In the genomic region with DNA sequence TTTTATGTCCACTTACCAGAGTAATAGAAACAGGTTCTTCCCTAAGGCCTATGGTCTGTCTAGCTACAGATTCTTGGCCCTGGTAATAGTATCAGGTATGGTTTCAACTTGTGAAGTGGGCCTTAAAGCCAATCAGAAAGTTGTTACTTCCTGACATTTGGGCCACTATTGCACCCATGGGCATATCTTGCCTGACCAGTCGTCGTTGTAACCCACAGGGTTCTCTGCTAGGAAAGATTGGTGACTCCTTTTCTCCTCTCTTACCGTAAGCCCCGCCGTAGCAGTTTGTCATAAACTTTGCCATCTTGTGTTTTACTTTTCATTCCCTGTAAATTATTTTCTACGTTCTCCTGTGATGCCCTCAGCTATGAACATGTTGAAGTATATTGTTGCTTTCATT, we compare ENCODE assay signal across 26 mouse cellular contexts. TPM values are rescaled to one million over a fixed set of nuclear protein-coding genes. Genes with fewer than 3 reads are reported as not detected.
DNase-seq lines count a peak whose midpoint lies in the region; ATAC-seq and TF ChIP-seq lines count a peak whose summit lies in the region.
"Had no signal": no experiment of that assay in that cellular context is flagged by ENCODE, and none has a peak within 500 bp of the region (broad histone marks: within the 10 kb centered on the region; RNA-seq: fewer than 3 reads in every experiment).

No protein-coding gene starts in this region.

- DNase-seq in liver, embryonic 14.5 days (ENCODE audit: low read depth in 3 of 3, low spot score in 3 of 3), result peak in 1 of 3 experiments; percentile 66
- DNase-seq in midbrain, embryonic 14.5 days, result no peak
- no peak for DNase-seq in frontal cortex, postnatal 36 days (ENCODE audit: low spot score in 2 of 2)
- DNase-seq: adrenal gland, adult 2 months; B cell, adult 2 months; cerebellum, adult 9-10 months; gastrocnemius, postnatal 10 days; kidney, adult 18-20 months; kidney, postnatal 36 days; left cerebral cortex, postnatal 4 days; lung, embryonic 14.5 days; retina, postnatal 1 day; right cerebral cortex, postnatal 14 days had no signal

- ATAC-seq in common myeloid progenitor, adult 5-6 weeks (replicated peaks; ENCODE audit: low read depth, poor library complexity, severe bottlenecking), result peak; percentile 71
- ATAC-seq in erythroid progenitor cell, adult 5-6 weeks (replicated peaks; ENCODE audit: low FRiP score, poor library complexity, severe bottlenecking), result peak; percentile 64
- peak; percentile 60 for ATAC-seq in liver, embryonic 14.5 days (ENCODE audit: insufficient read depth)
- peak; percentile 72 for ATAC-seq in megakaryocyte-erythroid progenitor cell, adult 5-6 weeks (replicated peaks; ENCODE audit: low FRiP score, low TSS enrichment, poor library complexity, severe bottlenecking)
- no peak for ATAC-seq in midbrain, embryonic 14.5 days (ENCODE audit: low FRiP score, low TSS enrichment)
- no peak for ATAC-seq in forebrain, embryonic 12.5 days (ENCODE audit: low FRiP score)
- ATAC-seq: activated CD4-positive, CD25-positive, alpha-beta regulatory T cell, adult 4 months; forebrain, embryonic 14.5 days; hindbrain, embryonic 16.5 days; midbrain, embryonic 15.5 days had no signal

- H3K9ac ChIP-seq in liver, embryonic 14.5 days (replicated peaks), result peak overlapping the region; percentile 48
- no peak overlapping the region for H3K9ac ChIP-seq in midbrain, embryonic 14.5 days (replicated peaks; ENCODE audit: low read length)
- H3K9ac ChIP-seq in forebrain, embryonic 12.5 days, result no peak overlapping the region
- H3K9ac ChIP-seq: embryonic facial prominence, embryonic 13.5 days; heart, embryonic 15.5 days; lung, embryonic 14.5 days; midbrain, embryonic 15.5 days; neural tube, embryonic 15.5 days had no signal

- no peaks in the 10 kb centered on the region for H3K27me3 ChIP-seq in liver, embryonic 14.5 days (ENCODE audit: control insufficient read depth, insufficient read depth, low read length)
- no peaks in the 10 kb centered on the region for H3K27me3 ChIP-seq in midbrain, embryonic 14.5 days (ENCODE audit: control insufficient read depth, insufficient read depth, low read length)
- no peaks in the 10 kb centered on the region for H3K27me3 ChIP-seq in forebrain, embryonic 12.5 days
- H3K27me3 ChIP-seq: embryonic facial prominence, embryonic 13.5 days; heart, embryonic 15.5 days; midbrain, embryonic 15.5 days; neural tube, embryonic 15.5 days had no signal

- H3K9me3 ChIP-seq in liver, embryonic 14.5 days (ENCODE audit: control insufficient read depth, low read length), result no peaks in the 10 kb centered on the region
- no peaks in the 10 kb centered on the region for H3K9me3 ChIP-seq in midbrain, embryonic 14.5 days (ENCODE audit: control insufficient read depth, low read length)
- H3K9me3 ChIP-seq in forebrain, embryonic 12.5 days, result no peaks in the 10 kb centered on the region
- H3K9me3 ChIP-seq: embryonic facial prominence, embryonic 13.5 days; heart, embryonic 10.5 days; heart, embryonic 15.5 days; midbrain, embryonic 15.5 days; neural tube, embryonic 15.5 days had no signal

- 0 out of 4 replicates have a peak overlapping the region, but pooled peaks of 1 of the 2 experiments have one; percentile 4 for H3K4me3 ChIP-seq in liver, embryonic 14.5 days (ENCODE audit: insufficient read depth in 1 of 2, low read depth in 2 of 2, low read length in 2 of 2)
- H3K4me3 ChIP-seq in midbrain, embryonic 14.5 days (replicated peaks; ENCODE audit: low read depth, low read length), result no peak overlapping the region
- no peak overlapping the region for H3K4me3 ChIP-seq in forebrain, embryonic 12.5 days (replicated peaks)
- H3K4me3 ChIP-seq: embryonic facial prominence, embryonic 13.5 days; heart, embryonic 10.5 days; heart, embryonic 15.5 days; layer of hippocampus, adult 2 months; midbrain, embryonic 15.5 days; neural tube, embryonic 15.5 days had no signal

- 21% methylated on average over 6 of the region's 6 CpGs for WGBS in liver, embryonic 14.5 days (ENCODE audit: insufficient replicate concordance)
- 92% methylated on average over 6 of the region's 6 CpGs for WGBS in midbrain, embryonic 14.5 days
- WGBS in forebrain, embryonic 12.5 days, result 85% methylated on average over 6 of the region's 6 CpGs

- peak overlapping the region; percentile 54 for H3K4me2 ChIP-seq in liver, embryonic 14.5 days (ENCODE audit: low read depth)
- H3K4me2 ChIP-seq in midbrain, embryonic 14.5 days (ENCODE audit: low read length), result no peak overlapping the region
- no peak overlapping the region for H3K4me2 ChIP-seq in forebrain, embryonic 12.5 days
- H3K4me2 ChIP-seq: embryonic facial prominence, embryonic 13.5 days; heart, embryonic 15.5 days; lung, embryonic 14.5 days; midbrain, embryonic 15.5 days; neural tube, embryonic 15.5 days had no signal

- H3K27ac ChIP-seq in liver, embryonic 14.5 days, result peak overlapping the region; percentile 84
- H3K27ac ChIP-seq in midbrain, embryonic 14.5 days (replicated peaks; ENCODE audit: low read depth, low read length), result no peak overlapping the region
- no peak overlapping the region for H3K27ac ChIP-seq in forebrain, embryonic 12.5 days
- H3K27ac ChIP-seq: embryonic facial prominence, embryonic 13.5 days; heart, embryonic 10.5 days; heart, embryonic 15.5 days; layer of hippocampus, adult 2 months; midbrain, embryonic 15.5 days; neural tube, embryonic 15.5 days had no signal

- TF ChIP-seq CTCF in liver, embryonic 14.5 days (IDR thresholded peaks at IDR 0.05; ENCODE audit: low read depth), result no peak

- H3K36me3 ChIP-seq in liver, embryonic 14.5 days (replicated peaks; ENCODE audit: control insufficient read depth, insufficient read depth, low read depth), result no peaks in the 10 kb centered on the region
- H3K36me3 ChIP-seq in midbrain, embryonic 14.5 days (ENCODE audit: control insufficient read depth, insufficient read depth, low read length), result no peaks in the 10 kb centered on the region
- no peaks in the 10 kb centered on the region for H3K36me3 ChIP-seq in forebrain, embryonic 12.5 days (replicated peaks)
- H3K36me3 ChIP-seq: embryonic facial prominence, embryonic 13.5 days; heart, embryonic 10.5 days; heart, embryonic 15.5 days; midbrain, embryonic 15.5 days; neural tube, embryonic 15.5 days had no signal

- H3K4me1 ChIP-seq in liver, embryonic 14.5 days (replicated peaks; ENCODE audit: control insufficient read depth in 2 of 2, insufficient read depth in 2 of 2, low read length in 1 of 2), result peaks cover 79 to 86% of the 10 kb centered on the region in 2 experiments
- no peaks in the 10 kb centered on the region for H3K4me1 ChIP-seq in midbrain, embryonic 14.5 days (ENCODE audit: control insufficient read depth, insufficient read depth, low read length)
- no peaks in the 10 kb centered on the region for H3K4me1 ChIP-seq in forebrain, embryonic 12.5 days
- H3K4me1 ChIP-seq: midbrain, embryonic 15.5 days; neural tube, embryonic 15.5 days had no signal

- TF ChIP-seq EP300 in liver, embryonic 14.5 days (IDR thresholded peaks at IDR 0.05; ENCODE audit: low read depth), result peak; percentile 83

RNA-seq across cellular contexts. Expression of gene Dok1, which starts 13.2 kb away (rescaled TPM):
- total RNA-seq in common myeloid progenitor, adult 5-6 weeks (2017), result 13.2 and 15.2 TPM in 2 replicates
- total RNA-seq in erythroid progenitor cell, adult 5-6 weeks (2015; ENCODE audit: low replicate concordance), result 20.5 and 27.4 TPM in 2 replicates
- 26.9 and 34.7 TPM in 2 replicates for total RNA-seq in erythroid progenitor cell, adult 5-6 weeks (2017; ENCODE audit: low replicate concordance)
- 13.9 and 14.9 TPM in 2 replicates for polyA plus RNA-seq in liver, embryonic 14.5 days (2012; rRNA removed)
- 12.7 and 15.7 TPM in 2 replicates for polyA plus RNA-seq in liver, embryonic 14.5 days (2014; fragmentation: Nextera tagmentation; extraction: Ambion mirVana)
- 15.0 and 25.0 TPM in 2 replicates for total RNA-seq in megakaryocyte-erythroid progenitor cell, adult 5-6 weeks (2014; fragmentation: Nextera tagmentation)
- total RNA-seq in megakaryocyte-erythroid progenitor cell, adult 5-6 weeks (2017), result 24.2 and 46.1 TPM in 2 replicates
- polyA plus RNA-seq in midbrain, embryonic 14.5 days (2014; fragmentation: Nextera tagmentation; extraction: Ambion mirVana), result 1.7 TPM in 2 replicates
- 4.9 and 5.4 TPM in 2 replicates for polyA plus RNA-seq in forebrain, embryonic 12.5 days (2016; fragmentation: Nextera tagmentation; extraction: Ambion mirVana)

RNA-seq across cellular contexts. Expression of gene Loxl3, which starts 13.9 kb away (rescaled TPM):
- total RNA-seq in common myeloid progenitor, adult 5-6 weeks (2017), result 1.4 and 2.1 TPM in 2 replicates
- 0.84 and 3.6 TPM in 2 replicates for total RNA-seq in erythroid progenitor cell, adult 5-6 weeks (2015; ENCODE audit: low replicate concordance)
- total RNA-seq in erythroid progenitor cell, adult 5-6 weeks (2017; ENCODE audit: low replicate concordance), result 0.38 and 3.2 TPM in 2 replicates
- 0.92 and 1.6 TPM in 2 replicates for polyA plus RNA-seq in liver, embryonic 14.5 days (2012; rRNA removed)
- 1.1 TPM in 2 replicates for polyA plus RNA-seq in liver, embryonic 14.5 days (2014; fragmentation: Nextera tagmentation; extraction: Ambion mirVana)
- 0.67 and 8.2 TPM in 2 replicates for total RNA-seq in megakaryocyte-erythroid progenitor cell, adult 5-6 weeks (2014; fragmentation: Nextera tagmentation)
- total RNA-seq in megakaryocyte-erythroid progenitor cell, adult 5-6 weeks (2017), result 0.61 and 0.88 TPM in 2 replicates
- polyA plus RNA-seq in midbrain, embryonic 14.5 days (2014; fragmentation: Nextera tagmentation; extraction: Ambion mirVana), result 3.1 and 5.5 TPM in 2 replicates
- polyA plus RNA-seq in forebrain, embryonic 12.5 days (2016; fragmentation: Nextera tagmentation; extraction: Ambion mirVana), result 6.2 and 8.0 TPM in 2 replicates

RNA-seq across cellular contexts. Expression of gene Aup1, which starts 34.2 kb away (rescaled TPM):
- 100 and 115 TPM in 2 replicates for total RNA-seq in common myeloid progenitor, adult 5-6 weeks (2017)
- 275 and 371 TPM in 2 replicates for total RNA-seq in erythroid progenitor cell, adult 5-6 weeks (2015; ENCODE audit: low replicate concordance)
- total RNA-seq in erythroid progenitor cell, adult 5-6 weeks (2017; ENCODE audit: low replicate concordance), result 190 and 242 TPM in 2 replicates
- 172 and 269 TPM in 2 replicates for polyA plus RNA-seq in liver, embryonic 14.5 days (2012; rRNA removed)
- polyA plus RNA-seq in liver, embryonic 14.5 days (2014; fragmentation: Nextera tagmentation; extraction: Ambion mirVana), result 128 and 136 TPM in 2 replicates
- total RNA-seq in megakaryocyte-erythroid progenitor cell, adult 5-6 weeks (2014; fragmentation: Nextera tagmentation), result 246 and 368 TPM in 2 replicates
- 115 and 128 TPM in 2 replicates for total RNA-seq in megakaryocyte-erythroid progenitor cell, adult 5-6 weeks (2017)
- 111 and 145 TPM in 2 replicates for polyA plus RNA-seq in midbrain, embryonic 14.5 days (2014; fragmentation: Nextera tagmentation; extraction: Ambion mirVana)
- 137 and 142 TPM in 2 replicates for polyA plus RNA-seq in forebrain, embryonic 12.5 days (2016; fragmentation: Nextera tagmentation; extraction: Ambion mirVana)

RNA-seq across cellular contexts. Expression of gene Htra2, which starts 35.0 kb away (rescaled TPM):
- 46.3 and 65.5 TPM in 2 replicates for total RNA-seq in common myeloid progenitor, adult 5-6 weeks (2017)
- total RNA-seq in erythroid progenitor cell, adult 5-6 weeks (2015; ENCODE audit: low replicate concordance), result 114 and 126 TPM in 2 replicates
- total RNA-seq in erythroid progenitor cell, adult 5-6 weeks (2017; ENCODE audit: low replicate concordance), result 65.7 and 87.8 TPM in 2 replicates
- polyA plus RNA-seq in liver, embryonic 14.5 days (2012; rRNA removed), result 75.7 and 80.9 TPM in 2 replicates
- 54.3 and 54.9 TPM in 2 replicates for polyA plus RNA-seq in liver, embryonic 14.5 days (2014; fragmentation: Nextera tagmentation; extraction: Ambion mirVana)
- total RNA-seq in megakaryocyte-erythroid progenitor cell, adult 5-6 weeks (2014; fragmentation: Nextera tagmentation), result 225 and 296 TPM in 2 replicates
- total RNA-seq in megakaryocyte-erythroid progenitor cell, adult 5-6 weeks (2017), result 97.5 and 128 TPM in 2 replicates
- 38.5 and 53.1 TPM in 2 replicates for polyA plus RNA-seq in midbrain, embryonic 14.5 days (2014; fragmentation: Nextera tagmentation; extraction: Ambion mirVana)
- polyA plus RNA-seq in forebrain, embryonic 12.5 days (2016; fragmentation: Nextera tagmentation; extraction: Ambion mirVana), result 64.3 and 65.9 TPM in 2 replicates

RNA-seq across cellular contexts. Expression of gene Dqx1, which starts 37.5 kb away (rescaled TPM):
- 0.78 TPM in 1 of 2 replicates, not detected in the other for total RNA-seq in common myeloid progenitor, adult 5-6 weeks (2017)
- 2.5 and 6.8 TPM in 2 replicates for total RNA-seq in erythroid progenitor cell, adult 5-6 weeks (2015; ENCODE audit: low replicate concordance)
- 3.7 and 3.9 TPM in 2 replicates for total RNA-seq in erythroid progenitor cell, adult 5-6 weeks (2017; ENCODE audit: low replicate concordance)
- 7.7 and 7.8 TPM in 2 replicates for polyA plus RNA-seq in liver, embryonic 14.5 days (2012; rRNA removed)
- 2.9 and 3.1 TPM in 2 replicates for polyA plus RNA-seq in liver, embryonic 14.5 days (2014; fragmentation: Nextera tagmentation; extraction: Ambion mirVana)
- 6.0 and 7.9 TPM in 2 replicates for total RNA-seq in megakaryocyte-erythroid progenitor cell, adult 5-6 weeks (2014; fragmentation: Nextera tagmentation)
- 0.56 and 1.0 TPM in 2 replicates for total RNA-seq in megakaryocyte-erythroid progenitor cell, adult 5-6 weeks (2017)
- polyA plus RNA-seq in midbrain, embryonic 14.5 days (2014; fragmentation: Nextera tagmentation; extraction: Ambion mirVana), result 0.53 and 0.68 TPM in 2 replicates
- 0.63 and 0.88 TPM in 2 replicates for polyA plus RNA-seq in forebrain, embryonic 12.5 days (2016; fragmentation: Nextera tagmentation; extraction: Ambion mirVana)

Comparison
In these comparisons a context has a peak if more than half of its experiments do, and no peak if none do; other contexts are left out.
1. ATAC-seq: peak in common myeloid progenitor, adult 5-6 weeks (single experiment), erythroid progenitor cell, adult 5-6 weeks (single experiment), liver, embryonic 14.5 days (single experiment) and megakaryocyte-erythroid progenitor cell, adult 5-6 weeks (single experiment); none in midbrain, embryonic 14.5 days (single experiment) and forebrain, embryonic 12.5 days (single experiment).